ENCODE assay signal across 12 mouse cellular contexts in genomic region chr11:118861801-118862431, GRCm38 (mm10). TPM values are rescaled to one million over a fixed set of nuclear protein-coding genes. Genes with fewer than 3 reads are reported as not detected.
A peak's percentile ranks its signal among the peaks of the same experiment; 100 is the strongest.
DNase-seq lines count a peak whose midpoint lies in the region; ATAC-seq and TF ChIP-seq lines count a peak whose summit lies in the region.
"Had no signal": no experiment of that assay in that cellular context is flagged by ENCODE, and none has a peak within 500 bp of the region (broad histone marks: within the 10 kb centered on the region; RNA-seq: fewer than 3 reads in every experiment).

No protein-coding gene starts in this region.

- no peak for TF ChIP-seq CTCF in hindbrain, postnatal 0 days (IDR thresholded peaks at IDR 0.05; ENCODE audit: low read depth)

- DNase-seq in hindbrain, embryonic 10.5 days (ENCODE audit: low spot score): no peak
- no peak for DNase-seq in hindbrain, postnatal 0 days (ENCODE audit: low spot score)
- peak; percentile 77 for DNase-seq in cerebellum, adult 9-11 months
- DNase-seq in frontal cortex, postnatal 36 days (ENCODE audit: low spot score in 2 of 2): peak; percentile 78 to 79
- peak; percentile 57 to 82 for DNase-seq in left cerebral cortex, adult 9 months (ENCODE audit: low spot score in 2 of 2)
- DNase-seq in urinary bladder, postnatal 4 days (ENCODE audit: low spot score in 2 of 2): no peak
- DNase-seq in liver: no peak
- no peak for DNase-seq in thymus, postnatal 4 days

- H3K36me3 ChIP-seq in hindbrain, embryonic 10.5 days: no peaks in the 10 kb centered on the region
- H3K36me3 ChIP-seq in hindbrain, postnatal 0 days (ENCODE audit: insufficient read depth, low read length): no peaks in the 10 kb centered on the region
- H3K36me3 ChIP-seq: heart, embryonic 13.5 days; limb, embryonic 15.5 days; neural tube, embryonic 15.5 days had no signal

- no peak for ATAC-seq in hindbrain, postnatal 0 days
- ATAC-seq: midbrain, embryonic 16.5 days had no signal

- 94% methylated on average over 15 of the region's 15 CpGs for WGBS in hindbrain, embryonic 10.5 days
- 74% methylated on average over 15 of the region's 15 CpGs for WGBS in hindbrain, postnatal 0 days

- 0 out of 2 replicates have a peak overlapping the region, but pooled peaks have one; percentile 3 for H3K27ac ChIP-seq in hindbrain, embryonic 10.5 days
- H3K27ac ChIP-seq in hindbrain, postnatal 0 days: no peak overlapping the region; the same call in 1 of the 2 replicates
- H3K27ac ChIP-seq: heart, embryonic 13.5 days; limb, embryonic 15.5 days; neural tube, embryonic 15.5 days had no signal

- H3K4me2 ChIP-seq in hindbrain, postnatal 0 days (ENCODE audit: low read depth, low read length): no peak overlapping the region
- H3K4me2 ChIP-seq: heart, embryonic 13.5 days; limb, embryonic 15.5 days; neural tube, embryonic 15.5 days had no signal

- peaks cover 36% of the 10 kb centered on the region for H3K4me1 ChIP-seq in hindbrain, embryonic 10.5 days (replicated peaks)
- no peaks in the 10 kb centered on the region for H3K4me1 ChIP-seq in hindbrain, postnatal 0 days (ENCODE audit: insufficient read depth, low read length)
- H3K4me1 ChIP-seq: heart, embryonic 13.5 days; limb, embryonic 15.5 days had no signal

- no peaks in the 10 kb centered on the region for H3K27me3 ChIP-seq in hindbrain, embryonic 10.5 days (ENCODE audit: insufficient read depth, poor library complexity, severe bottlenecking)
- no peaks in the 10 kb centered on the region for H3K27me3 ChIP-seq in hindbrain, postnatal 0 days (ENCODE audit: insufficient read depth, low read length)
- H3K27me3 ChIP-seq: limb, embryonic 15.5 days; neural tube, embryonic 15.5 days had no signal

- no peaks in the 10 kb centered on the region for H3K9me3 ChIP-seq in hindbrain, embryonic 10.5 days
- no peaks in the 10 kb centered on the region for H3K9me3 ChIP-seq in hindbrain, postnatal 0 days (ENCODE audit: low read length)
- H3K9me3 ChIP-seq: heart, embryonic 13.5 days; limb, embryonic 15.5 days; neural tube, embryonic 15.5 days had no signal

- H3K4me3 ChIP-seq in hindbrain, embryonic 10.5 days: no peak overlapping the region
- no peak overlapping the region for H3K4me3 ChIP-seq in hindbrain, postnatal 0 days (ENCODE audit: low read length)
- H3K4me3 ChIP-seq: heart, embryonic 13.5 days; limb, embryonic 15.5 days; neural tube, embryonic 15.5 days had no signal

- H3K9ac ChIP-seq in hindbrain, postnatal 0 days (replicated peaks; ENCODE audit: low read length): no peak overlapping the region
- H3K9ac ChIP-seq: heart, embryonic 13.5 days; limb, embryonic 15.5 days; neural tube, embryonic 15.5 days had no signal

RNA-seq across cellular contexts. Expression of gene Rbfox3, which starts 49.5 kb away (rescaled TPM):
- 5.8 and 11.7 TPM in 2 replicates for polyA plus RNA-seq in hindbrain, embryonic 10.5 days (2016; fragmentation: Nextera tagmentation; extraction: Ambion mirVana)
- 50.0 and 52.6 TPM in 2 replicates for total RNA-seq in hindbrain, postnatal 0 days (2014; rRNA removed)
- polyA plus RNA-seq in hindbrain, postnatal 0 days (2015; fragmentation: Nextera tagmentation; extraction: Ambion mirVana): 75.5 and 76.8 TPM in 2 replicates

Comparison
In these comparisons a context has a peak if more than half of its experiments do, and no peak if none do; other contexts are left out.
1. DNase-seq: peak in cerebellum, adult 9-11 months (single experiment), frontal cortex, postnatal 36 days (2 of 2) and left cerebral cortex, adult 9 months (2 of 2); none in hindbrain, embryonic 10.5 days (single experiment), hindbrain, postnatal 0 days (single experiment), urinary bladder, postnatal 4 days (0 of 2), liver (single experiment) and thymus, postnatal 4 days (single experiment).